Mouse (Mus musculus) erythroblast, embryonic 14.5 days (primary cell): ENCODE measurements at regions not wholly inside any gene's neighbourhood (a gene's known extent, or its start where the extent isn't known, plus 50 kb on each side); places are given as distances from the start of the nearest gene placed in this dataset.

ENCODE experiments used
- GATA1 ChIP-seq: IDR thresholded peaks from 2 replicates; pipeline ENCODE4 v1.6.1; 2012; ENCODE audit warnings: low read length, inconsistent platforms, mixed read lengths
- TAL1 ChIP-seq: IDR thresholded peaks from 3 replicates; pipeline ENCODE4 v1.6.1; 2012; ENCODE audit warnings: low read length, inconsistent platforms, mixed read lengths

- TF ChIP-seq TAL1 (no peak), GATA1 (no peak)
Measured at GRCm38 (mm10) chr1:76120840-76121239, 574.8 kb downstream of the Slc4a3 start.
